Mouse (Mus musculus): ENCODE measurements around the gene Aldh1a7. TPM values are rescaled to one million over a fixed set of nuclear protein-coding genes. Genes with fewer than 3 reads are reported as not detected.
A peak's percentile ranks its signal among the peaks of the same experiment; 100 is the strongest.

Aldh1a7 gene
- polyA plus RNA-seq, 1 experiment: 1.8 TPM

DNA sequence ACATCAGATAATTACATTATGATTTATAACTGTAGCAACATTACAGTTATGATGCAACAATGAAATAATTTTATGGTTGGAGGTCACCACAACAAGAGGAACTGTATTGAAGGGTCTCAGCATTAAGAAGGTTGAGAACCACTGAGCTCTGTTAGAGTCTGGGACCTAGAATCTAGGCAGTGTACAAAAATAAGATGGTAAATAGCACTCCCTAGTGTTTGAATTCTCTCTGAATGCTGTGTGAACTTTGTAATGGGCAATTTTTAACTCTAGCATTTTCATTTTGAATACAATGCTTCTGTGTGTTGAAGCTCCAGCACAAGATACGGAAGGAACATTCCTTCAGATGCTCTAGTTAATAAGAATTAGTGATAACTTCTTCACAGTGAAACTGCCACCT, 916 bp upstream of the Aldh1a7 start:
- no peaks in the 10 kb centered on the region for H3K4me1 ChIP-seq (ENCODE audit: control insufficient read depth, insufficient read depth, insufficient read length, low read length)
- H3K27me3 ChIP-seq (ENCODE audit: control insufficient read depth, insufficient read depth, low read length): no peaks in the 10 kb centered on the region
- H3K36me3 ChIP-seq (ENCODE audit: control insufficient read depth, insufficient read depth, low read length): no peaks in the 10 kb centered on the region
- H3K4me3 ChIP-seq (ENCODE audit: low read depth, low read length): no peak overlapping the region
- no peak for TF ChIP-seq CTCF (IDR thresholded peaks at IDR 0.05; ENCODE audit: extremely low read depth, insufficient read length, insufficient replicate concordance, low read depth, low read length)
- no peak for TF ChIP-seq POLR2A (IDR thresholded peaks at IDR 0.05; ENCODE audit: low read depth, low read length)
- no peak overlapping the region for H3K27ac ChIP-seq (ENCODE audit: insufficient read depth, low read depth, low read length)
- 65% methylated on average over 1 of the region's 1 CpGs for WGBS

DNA sequence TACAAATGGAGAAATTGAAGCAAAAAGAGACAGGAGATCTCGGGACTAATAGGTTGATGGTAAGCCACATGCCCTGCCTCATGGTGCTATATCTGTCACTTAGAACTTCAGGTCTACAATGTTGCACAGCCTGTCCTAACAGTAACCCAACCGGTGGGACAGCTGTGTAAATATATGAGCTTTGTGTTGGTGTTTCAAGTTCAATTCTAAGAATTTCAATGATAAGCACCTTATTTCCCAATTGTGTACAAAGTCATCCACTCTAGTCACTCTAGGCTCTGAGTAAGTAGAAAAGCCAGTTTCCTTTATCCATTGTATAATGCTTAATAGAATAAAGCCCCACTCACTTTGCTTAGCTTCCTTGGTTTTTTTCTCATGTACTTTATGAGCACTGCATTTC, 4.4 kb downstream of the Aldh1a7 start:
- Histone ChIP-seq H3K27ac (ENCODE audit: insufficient read depth, low read depth, low read length) (no peak overlapping the region), H3K27me3 (ENCODE audit: control insufficient read depth, insufficient read depth, low read length) (no peaks in the 10 kb centered on the region), H3K4me1 (ENCODE audit: control insufficient read depth, insufficient read depth, insufficient read length, low read length) (no peaks in the 10 kb centered on the region), H3K36me3 (ENCODE audit: control insufficient read depth, insufficient read depth, low read length) (no peaks in the 10 kb centered on the region), H3K4me3 (ENCODE audit: low read depth, low read length) (no peak overlapping the region)
- TF ChIP-seq CTCF (IDR thresholded peaks at IDR 0.05; ENCODE audit: extremely low read depth, insufficient read length, insufficient replicate concordance, low read depth, low read length) (no peak), POLR2A (IDR thresholded peaks at IDR 0.05; ENCODE audit: low read depth, low read length) (no peak)
- WGBS: 37% methylated on average over 2 of the region's 2 CpGs

DNA sequence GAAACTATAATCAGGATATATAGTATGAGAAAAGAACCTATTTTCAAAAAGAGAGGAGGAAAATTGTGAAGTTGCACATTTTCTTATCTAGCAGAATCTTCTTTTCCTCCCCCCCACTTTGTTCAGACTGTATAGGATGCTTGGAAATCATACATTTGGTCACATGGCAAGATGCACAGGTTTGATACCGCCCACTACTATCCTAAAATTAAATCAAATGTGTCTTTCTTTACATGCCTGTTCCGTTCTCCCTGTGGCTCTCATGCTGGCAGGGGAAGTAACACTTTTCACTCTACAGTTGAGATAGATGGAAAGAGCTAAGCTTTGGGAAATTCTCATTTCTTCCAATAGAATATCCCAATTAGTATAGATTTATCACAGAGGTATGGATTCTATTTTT, 7.1 kb downstream of the Aldh1a7 start:
- Histone ChIP-seq H3K4me3 (ENCODE audit: low read depth, low read length) (no peak overlapping the region), H3K4me1 (ENCODE audit: control insufficient read depth, insufficient read depth, insufficient read length, low read length) (no peaks in the 10 kb centered on the region), H3K36me3 (ENCODE audit: control insufficient read depth, insufficient read depth, low read length) (no peaks in the 10 kb centered on the region), H3K27me3 (ENCODE audit: control insufficient read depth, insufficient read depth, low read length) (no peaks in the 10 kb centered on the region), H3K27ac (ENCODE audit: insufficient read depth, low read depth, low read length) (no peak overlapping the region)
- 92% methylated on average over 2 of the region's 2 CpGs for WGBS
- TF ChIP-seq POLR2A (IDR thresholded peaks at IDR 0.05; ENCODE audit: low read depth, low read length): no peak

DNA sequence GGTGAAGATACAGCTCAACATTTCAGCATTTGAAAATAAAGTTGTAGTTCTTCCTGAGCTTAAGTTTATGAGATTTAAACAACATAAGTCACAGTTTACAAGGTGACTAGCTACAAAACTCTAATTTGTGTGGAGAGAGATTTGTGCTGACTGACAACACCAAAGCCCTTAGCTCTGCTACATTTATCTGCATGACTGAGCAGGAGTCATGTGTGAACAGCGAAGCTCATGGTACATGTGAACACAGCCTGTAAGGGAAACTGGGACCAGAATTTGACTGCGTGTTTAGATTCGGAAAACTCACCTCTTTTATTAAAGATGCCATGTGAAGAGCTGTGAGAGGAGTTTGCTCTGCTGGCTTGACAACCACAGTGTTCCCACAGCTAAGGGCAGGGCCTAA, 11.7 kb downstream of the Aldh1a7 start:
- H3K27me3 ChIP-seq (ENCODE audit: control insufficient read depth, insufficient read depth, low read length): no peaks in the 10 kb centered on the region
- no peak overlapping the region for H3K27ac ChIP-seq (ENCODE audit: insufficient read depth, low read depth, low read length)
- WGBS: 97% methylated on average over 3 of the region's 3 CpGs
- H3K4me1 ChIP-seq (ENCODE audit: control insufficient read depth, insufficient read depth, insufficient read length, low read length): no peaks in the 10 kb centered on the region
- H3K4me3 ChIP-seq (ENCODE audit: low read depth, low read length): no peak overlapping the region
- no peaks in the 10 kb centered on the region for H3K36me3 ChIP-seq (ENCODE audit: control insufficient read depth, insufficient read depth, low read length)
- TF ChIP-seq CTCF (IDR thresholded peaks at IDR 0.05; ENCODE audit: extremely low read depth, insufficient read length, insufficient replicate concordance, low read depth, low read length): no peak
- TF ChIP-seq POLR2A (IDR thresholded peaks at IDR 0.05; ENCODE audit: low read depth, low read length): no peak

DNA sequence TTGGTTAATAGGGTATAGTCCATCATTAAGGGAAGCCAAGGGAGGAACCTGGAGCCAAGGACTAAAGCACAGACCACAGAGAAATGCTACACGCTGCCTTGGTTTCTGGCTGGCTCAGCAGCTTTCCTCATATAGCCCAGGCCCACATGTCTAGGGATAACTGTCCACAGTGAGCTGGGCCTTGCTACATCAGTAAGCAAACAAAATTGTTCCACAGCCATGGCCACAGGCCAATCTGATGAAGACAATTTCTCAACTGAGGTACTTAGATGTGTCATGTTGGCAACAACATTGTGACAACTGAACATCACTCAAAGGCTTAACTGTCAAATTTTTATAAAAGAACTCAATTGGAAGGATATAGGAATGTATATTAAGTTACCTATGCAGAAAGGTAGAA, 12.3 kb downstream of the Aldh1a7 start:
- 71% methylated on average over 1 of the region's 1 CpGs for WGBS
- Histone ChIP-seq H3K4me3 (ENCODE audit: low read depth, low read length) (no peak overlapping the region), H3K27ac (ENCODE audit: insufficient read depth, low read depth, low read length) (no peak overlapping the region), H3K36me3 (ENCODE audit: control insufficient read depth, insufficient read depth, low read length) (no peaks in the 10 kb centered on the region), H3K4me1 (ENCODE audit: control insufficient read depth, insufficient read depth, insufficient read length, low read length) (no peaks in the 10 kb centered on the region), H3K27me3 (ENCODE audit: control insufficient read depth, insufficient read depth, low read length) (no peaks in the 10 kb centered on the region)
- TF ChIP-seq CTCF (IDR thresholded peaks at IDR 0.05; ENCODE audit: extremely low read depth, insufficient read length, insufficient replicate concordance, low read depth, low read length) (no peak), POLR2A (IDR thresholded peaks at IDR 0.05; ENCODE audit: low read depth, low read length) (no peak)

DNA sequence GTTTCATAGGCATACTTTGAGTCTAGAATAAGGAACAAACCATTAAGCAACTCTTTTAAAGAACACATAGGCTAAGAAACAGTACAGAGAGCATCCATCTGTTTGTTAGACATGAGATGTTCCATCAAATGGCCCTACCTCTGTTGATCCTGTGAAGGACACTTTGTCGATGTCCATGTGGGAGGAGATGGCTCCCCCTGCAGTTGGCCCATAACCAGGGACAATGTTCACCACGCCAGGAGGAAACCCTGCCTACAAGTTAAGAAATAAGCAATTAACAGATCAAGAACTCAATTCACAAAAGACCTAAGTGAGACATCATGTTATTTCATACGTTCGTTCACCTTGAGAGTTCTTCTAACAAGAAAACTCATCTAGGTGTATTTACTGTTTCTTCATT, 12.8 kb downstream of the Aldh1a7 start:
- H3K27me3 ChIP-seq (ENCODE audit: control insufficient read depth, insufficient read depth, low read length): no peaks in the 10 kb centered on the region
- WGBS: 76% methylated on average over 4 of the region's 4 CpGs
- TF ChIP-seq POLR2A (IDR thresholded peaks at IDR 0.05; ENCODE audit: low read depth, low read length) (no peak), CTCF (IDR thresholded peaks at IDR 0.05; ENCODE audit: extremely low read depth, insufficient read length, insufficient replicate concordance, low read depth, low read length) (peak; percentile 38; the same call in 1 of the 2 replicates)

DNA sequence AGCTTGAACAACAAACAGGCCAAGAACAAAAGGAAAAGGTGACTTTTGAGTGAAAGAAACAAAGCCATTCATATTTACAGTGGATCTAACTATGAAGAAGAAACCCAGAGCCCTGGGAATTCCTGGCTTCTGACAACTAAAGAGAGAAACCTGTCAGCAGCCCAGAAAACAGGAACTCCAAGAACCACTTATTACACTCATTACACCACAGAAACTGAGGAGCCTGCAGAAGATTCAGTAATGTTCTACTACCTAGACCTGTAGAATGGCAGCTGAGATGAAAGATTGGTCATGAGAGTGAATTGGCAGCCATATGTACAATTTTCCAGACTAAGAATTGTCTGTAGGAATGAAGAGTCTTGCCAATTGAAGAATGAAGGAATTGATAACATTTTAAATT, 20.2 kb downstream of the Aldh1a7 start:
- no peaks in the 10 kb centered on the region for H3K27me3 ChIP-seq (ENCODE audit: control insufficient read depth, insufficient read depth, low read length)
- H3K36me3 ChIP-seq (ENCODE audit: control insufficient read depth, insufficient read depth, low read length): no peaks in the 10 kb centered on the region
- no peak overlapping the region for H3K4me3 ChIP-seq (ENCODE audit: low read depth, low read length)
- H3K4me1 ChIP-seq (ENCODE audit: control insufficient read depth, insufficient read depth, insufficient read length, low read length): no peaks in the 10 kb centered on the region
- H3K27ac ChIP-seq (ENCODE audit: insufficient read depth, low read depth, low read length): no peak overlapping the region
- no peak for TF ChIP-seq POLR2A (IDR thresholded peaks at IDR 0.05; ENCODE audit: low read depth, low read length)
- no peak for TF ChIP-seq CTCF (IDR thresholded peaks at IDR 0.05; ENCODE audit: extremely low read depth, insufficient read length, insufficient replicate concordance, low read depth, low read length)

More for the DNA sequence above, 12.8 kb downstream of the Aldh1a7 start:
- Histone ChIP-seq H3K36me3 (ENCODE audit: control insufficient read depth, insufficient read depth, low read length) (no peaks in the 10 kb centered on the region), H3K4me1 (ENCODE audit: control insufficient read depth, insufficient read depth, insufficient read length, low read length) (no peaks in the 10 kb centered on the region), H3K4me3 (ENCODE audit: low read depth, low read length) (no peak overlapping the region), H3K27ac (ENCODE audit: insufficient read depth, low read depth, low read length) (no peak overlapping the region)

DNA sequence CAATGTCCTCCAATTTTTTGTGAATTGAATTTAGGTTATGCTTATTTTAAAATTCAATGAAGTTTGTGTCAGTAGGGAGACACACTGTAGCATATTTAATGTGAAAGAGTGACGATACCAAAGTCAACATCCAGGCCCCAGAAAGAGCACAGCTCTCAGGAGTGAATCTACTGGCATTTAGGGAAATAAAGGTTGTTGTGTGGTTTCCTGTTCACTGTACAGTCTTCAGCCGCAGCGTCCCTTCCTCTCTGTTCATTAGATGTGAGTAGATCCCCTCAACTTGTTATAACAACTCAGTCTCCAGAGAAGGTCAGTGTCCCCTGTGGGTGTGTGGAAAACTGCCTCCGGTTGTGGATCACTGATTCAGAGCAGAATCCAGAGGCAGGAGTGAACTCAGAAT, 20.6 kb downstream of the Aldh1a7 start:
- TF ChIP-seq POLR2A (IDR thresholded peaks at IDR 0.05; ENCODE audit: low read depth, low read length) (no peak), CTCF (IDR thresholded peaks at IDR 0.05; ENCODE audit: extremely low read depth, insufficient read length, insufficient replicate concordance, low read depth, low read length) (no peak)
- H3K27ac ChIP-seq (ENCODE audit: insufficient read depth, low read depth, low read length): no peak overlapping the region
- no peak overlapping the region for H3K4me3 ChIP-seq (ENCODE audit: low read depth, low read length)
- H3K36me3 ChIP-seq (ENCODE audit: control insufficient read depth, insufficient read depth, low read length): no peaks in the 10 kb centered on the region
- WGBS: 82% methylated on average over 4 of the region's 4 CpGs
- no peaks in the 10 kb centered on the region for H3K27me3 ChIP-seq (ENCODE audit: control insufficient read depth, insufficient read depth, low read length)
- no peaks in the 10 kb centered on the region for H3K4me1 ChIP-seq (ENCODE audit: control insufficient read depth, insufficient read depth, insufficient read length, low read length)

Data from small intestine, adult 2 months (tissue).